Mouse (Mus musculus) right cerebral cortex, adult 2 months (tissue): ENCODE results near the gene Tiam2.

ENCODE experiments used
- DNase-seq, 2 experiments: peaks; one replicate each; pipeline ENCODE4 v3.0.0; 2021 to 2022; ENCODE audit warnings: low spot score in 2 of 2

Gene Tiam2

GRCm38 (mm10) chr17:3396881-3397281 lies 70.5 kb downstream of the Tiam2 start:
- DNase-seq: peak; percentile 40 to 51

GRCm38 (mm10) chr17:3397836-3398235 lies 71.5 kb downstream of the Tiam2 start:
- no peak for DNase-seq

GRCm38 (mm10) chr17:3405350-3406073 lies 79.1 kb downstream of the Tiam2 start:
- no peak for DNase-seq

- DNase-seq: no peak
These were observed 80.7 kb downstream of the Tiam2 start for GRCm38 (mm10) chr17:3407051-3407450.

GRCm38 (mm10) chr17:3410307-3410706 lies 83.9 kb downstream of the Tiam2 start:
- DNase-seq: no peak

GRCm38 (mm10) chr17:3412771-3413170 lies 86.4 kb downstream of the Tiam2 start:
- DNase-seq: no peak

- peak in 1 of 2 experiments; percentile 18 for DNase-seq
These were observed 89.2 kb downstream of the Tiam2 start for GRCm38 (mm10) chr17:3415580-3415979.

- no peak for DNase-seq
These were observed 90.0 kb downstream of the Tiam2 start for GRCm38 (mm10) chr17:3416401-3416800.

GRCm38 (mm10) chr17:3419368-3419928 lies 93.1 kb downstream of the Tiam2 start:
- peak; percentile 38 to 56 for DNase-seq

GRCm38 (mm10) chr17:3420148-3420547 lies 93.8 kb downstream of the Tiam2 start:
- no peak for DNase-seq

GRCm38 (mm10) chr17:3423416-3423815 lies 97.0 kb downstream of the Tiam2 start:
- DNase-seq: no peak

GRCm38 (mm10) chr17:3428659-3429058 lies 102.3 kb downstream of the Tiam2 start:
- DNase-seq: no peak

GRCm38 (mm10) chr17:3432590-3433498 lies 106.5 kb downstream of the Tiam2 start:
- no peak for DNase-seq

GRCm38 (mm10) chr17:3433521-3434271 lies 107.3 kb downstream of the Tiam2 start:
- DNase-seq: no peak

GRCm38 (mm10) chr17:3435299-3435698 lies 108.9 kb downstream of the Tiam2 start:
- no peak for DNase-seq

- no peak for DNase-seq
These were observed 110.6 kb downstream of the Tiam2 start for GRCm38 (mm10) chr17:3436841-3437515.

GRCm38 (mm10) chr17:3442526-3443401 lies 116.4 kb downstream of the Tiam2 start:
- DNase-seq: peak in 1 of 2 experiments; percentile 31

- DNase-seq: peak in 1 of 2 experiments; percentile 39
These were observed 120.0 kb downstream of the Tiam2 start for GRCm38 (mm10) chr17:3446191-3446950.

GRCm38 (mm10) chr17:3448725-3449124 lies 122.4 kb downstream of the Tiam2 start:
- peak; percentile 87 for DNase-seq
